ENCODE assay signal across 19 mouse cellular contexts in the genomic region with DNA sequence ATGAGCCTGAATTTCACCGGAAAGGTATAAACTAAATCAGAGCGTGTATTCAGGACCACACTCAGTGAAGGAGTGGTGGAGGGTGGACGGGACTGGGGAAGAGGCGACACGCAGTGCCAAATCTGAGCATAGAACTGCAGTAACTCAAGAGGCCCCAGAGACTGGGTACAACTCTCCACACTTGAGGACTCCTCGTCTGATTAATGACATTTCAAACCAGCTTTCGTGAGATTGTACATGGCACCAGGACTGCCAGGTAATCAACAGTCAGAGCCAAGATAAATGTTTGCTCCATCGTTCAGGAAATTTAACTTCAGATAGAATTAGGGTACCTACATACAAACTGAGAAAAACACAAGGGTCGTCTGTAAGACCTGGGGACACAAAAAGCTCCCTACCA. TPM values are rescaled to one million over a fixed set of nuclear protein-coding genes. Genes with fewer than 3 reads are reported as not detected.
"Had no signal": no experiment of that assay in that cellular context is flagged by ENCODE, and none has a peak within 500 bp of the region (broad histone marks: within the 10 kb centered on the region; RNA-seq: fewer than 3 reads in every experiment).

No protein-coding gene starts in this region.

- H3K36me3 ChIP-seq: neural tube, embryonic 15.5 days; stomach, embryonic 15.5 days had no signal

- H3K27me3 ChIP-seq: neural tube, embryonic 15.5 days; stomach, embryonic 15.5 days had no signal

- H3K4me2 ChIP-seq: neural tube, embryonic 15.5 days; stomach, embryonic 15.5 days had no signal

- H3K4me1 ChIP-seq: stomach, embryonic 15.5 days had no signal

- H3K9me3 ChIP-seq: neural tube, embryonic 15.5 days; stomach, embryonic 15.5 days had no signal

- H3K9ac ChIP-seq: neural tube, embryonic 15.5 days; stomach, embryonic 15.5 days had no signal

- DNase-seq: retina, postnatal 1 day; right cerebral cortex, adult 18-20 months; right cerebral cortex, postnatal 14 days; right cerebral cortex, postnatal 25 days; right cerebral cortex, postnatal 4 days; spleen, adult 18-20 months; thymus, adult 18-20 months; thymus, adult 2 months; thymus, postnatal 14 days; thymus, postnatal 25 days; thymus, postnatal 36 days; thymus, postnatal 4 days had no signal

- H3K27ac ChIP-seq: neural tube, embryonic 15.5 days; stomach, embryonic 15.5 days; stomach, postnatal 0 days had no signal

- H3K4me3 ChIP-seq: neural tube, embryonic 15.5 days; stomach, embryonic 15.5 days had no signal

RNA-seq across cellular contexts. Expression of a gene that starts 33.0 kb away (rescaled TPM):
- total RNA-seq: neutrophil, adult 5-6 weeks had no signal
- polyA plus RNA-seq: spleen, adult 2 months; stomach, embryonic 14.5 days; stomach, postnatal 0 days; urinary bladder, adult 2 months had no signal
